Mouse (Mus musculus) heart, embryonic 15.5 days (tissue): ENCODE data around the gene Mecom. TPM values are rescaled to one million over a fixed set of nuclear protein-coding genes. Genes with fewer than 3 reads are reported as not detected.

ENCODE experiments used
- ATAC-seq: fragments of 200-750 bp; cut with Nextera tagmentation; replicated peaks from 2 replicates; pipeline ENCODE4 v1.8.0; 2017; ENCODE audit warnings: low read depth, moderate TSS enrichment; ENCODE audit not compliant: insufficient number of reproducible peaks, insufficient read depth, low FRiP score
- H3K27ac ChIP-seq: fragments of 300-500 bp; sonication (generic); 2 replicates; pipeline ENCODE4 v1.5.1; 2015; ENCODE audit warnings: mild to moderate bottlenecking, inconsistent platforms
- H3K27me3 ChIP-seq: fragments of 300-500 bp; sonication (generic); 2 replicates; pipeline ENCODE4 v1.6.1; 2015; ENCODE audit warnings: inconsistent platforms
- H3K36me3 ChIP-seq: fragments of 300-500 bp; sonication (generic); 2 replicates; pipeline ENCODE4 v1.6.1; 2015; ENCODE audit warnings: mild to moderate bottlenecking, inconsistent platforms
- H3K4me1 ChIP-seq: fragments of 300-500 bp; sonication (generic); replicated peaks from 2 replicates; pipeline ENCODE4 v1.6.1; 2015; ENCODE audit warnings: inconsistent platforms
- H3K4me2 ChIP-seq: fragments of 300-500 bp; sonication (generic); 2 replicates; pipeline ENCODE4 v1.6.1; 2015; ENCODE audit warnings: inconsistent platforms, mild to moderate bottlenecking, moderate library complexity
- H3K4me3 ChIP-seq: fragments of 300-500 bp; sonication (generic); 2 replicates; pipeline ENCODE4 v1.5.1; 2015; ENCODE audit warnings: mild to moderate bottlenecking, inconsistent platforms
- H3K9ac ChIP-seq: fragments of 300-500 bp; sonication (generic); 2 replicates; pipeline ENCODE4 v1.6.1; 2015; ENCODE audit warnings: mild to moderate bottlenecking, inconsistent platforms
- H3K9me3 ChIP-seq: fragments of 300-500 bp; sonication (generic); replicated peaks from 2 replicates; pipeline ENCODE4 v1.6.1; 2016; ENCODE audit warnings: inconsistent platforms
- WGBS: fragments of 180-500 bp; shearing (Covaris S2); methylation state at CpG from one replicate; pipeline ENCODE4 v1.1.7; 2015; ENCODE audit warnings: mixed read lengths; 5-methylcytosine and 5-hydroxymethylcytosine counted together
- polyA plus RNA-seq: library from polyadenylated mRNA; unstranded; fragments of >200 nt; fragmentation: Nextera tagmentation; extraction: Ambion mirVana; gene quantifications from 2 replicates; pipeline ENCODE4 v1.2.1, GENCODE M21; 2015

The Mecom gene
- polyA plus RNA-seq, 1 experiment from 2014 or later: 17.3 TPM

GRCm38 (mm10) chr3:30160961-30161670 is 386.7 kb downstream of the Mecom start:
- no peaks in the 10 kb centered on the region for H3K27me3 ChIP-seq
- H3K4me1 ChIP-seq: peaks cover 4% of the 10 kb centered on the region; the same call in 1 of the 2 replicates
- H3K9ac ChIP-seq: no peak overlapping the region
- peak overlapping the region; percentile 45 for H3K27ac ChIP-seq
- no peak for ATAC-seq
- 0 out of 2 replicates have a peak overlapping the region, but pooled peaks have one; percentile 13 for H3K4me2 ChIP-seq
- WGBS: 54% methylated on average over 5 of the region's 5 CpGs
- no peak overlapping the region for H3K4me3 ChIP-seq
- no peaks in the 10 kb centered on the region for H3K9me3 ChIP-seq
- H3K36me3 ChIP-seq: no peaks in the 10 kb centered on the region

- H3K4me1 ChIP-seq: peaks cover 4% of the 10 kb centered on the region; the same call in 1 of the 2 replicates
- H3K27ac ChIP-seq: no peak overlapping the region
- no peak overlapping the region for H3K9ac ChIP-seq
- H3K4me3 ChIP-seq: no peak overlapping the region
- no peak for ATAC-seq
- H3K9me3 ChIP-seq: no peaks in the 10 kb centered on the region
- H3K27me3 ChIP-seq: no peaks in the 10 kb centered on the region
- H3K4me2 ChIP-seq: no peak overlapping the region
- 71% methylated on average over 5 of the region's 5 CpGs for WGBS
- H3K36me3 ChIP-seq: no peaks in the 10 kb centered on the region
Measured at GRCm38 (mm10) chr3:30160346-30160745, 387.5 kb downstream of the Mecom start.

GRCm38 (mm10) chr3:30157128-30157670 is 390.6 kb downstream of the Mecom start:
- Histone ChIP-seq H3K9me3 (no peaks in the 10 kb centered on the region), H3K4me3 (no peak overlapping the region), H3K4me1 (peaks cover 4% of the 10 kb centered on the region; the same call in 1 of the 2 replicates), H3K27ac (no peak overlapping the region), H3K36me3 (no peaks in the 10 kb centered on the region), H3K27me3 (no peaks in the 10 kb centered on the region), H3K9ac (no peak overlapping the region), H3K4me2 (no peak overlapping the region)
- 82% methylated on average over 7 of the region's 7 CpGs for WGBS
- ATAC-seq: no peak

- Histone ChIP-seq H3K4me3 (no peak overlapping the region), H3K9me3 (no peaks in the 10 kb centered on the region), H3K4me2 (no peak overlapping the region), H3K36me3 (no peaks in the 10 kb centered on the region), H3K27me3 (no peaks in the 10 kb centered on the region), H3K4me1 (peaks cover 4% of the 10 kb centered on the region), H3K9ac (no peak overlapping the region), H3K27ac (no peak overlapping the region)
- ATAC-seq: no peak
- WGBS: 84% methylated on average over 7 of the region's 7 CpGs
Measured at GRCm38 (mm10) chr3:30154390-30154789, 393.4 kb downstream of the Mecom start.

- Histone ChIP-seq H3K36me3 (no peaks in the 10 kb centered on the region), H3K9me3 (no peaks in the 10 kb centered on the region), H3K9ac (no peak overlapping the region), H3K27me3 (no peaks in the 10 kb centered on the region), H3K4me3 (no peak overlapping the region), H3K27ac (no peak overlapping the region), H3K4me1 (peaks cover 4% of the 10 kb centered on the region), H3K4me2 (no peak overlapping the region)
- WGBS: 79% methylated on average over 3 of the region's 3 CpGs
- no peak for ATAC-seq
Measured at GRCm38 (mm10) chr3:30153923-30154331, 393.9 kb downstream of the Mecom start.

- ATAC-seq: no peak
- Histone ChIP-seq H3K9ac (no peak overlapping the region), H3K27ac (no peak overlapping the region), H3K4me3 (no peak overlapping the region), H3K36me3 (no peaks in the 10 kb centered on the region), H3K27me3 (no peaks in the 10 kb centered on the region), H3K4me2 (no peak overlapping the region), H3K9me3 (no peaks in the 10 kb centered on the region), H3K4me1 (peaks cover 4% of the 10 kb centered on the region)
- WGBS: 85% methylated on average over 4 of the region's 4 CpGs
Measured at GRCm38 (mm10) chr3:30150071-30150470, 397.7 kb downstream of the Mecom start.

- Histone ChIP-seq H3K4me2 (no peak overlapping the region), H3K9me3 (no peaks in the 10 kb centered on the region), H3K9ac (no peak overlapping the region), H3K4me1 (peaks cover 4% of the 10 kb centered on the region), H3K4me3 (no peak overlapping the region), H3K36me3 (no peaks in the 10 kb centered on the region), H3K27ac (no peak overlapping the region), H3K27me3 (no peaks in the 10 kb centered on the region)
- no peak for ATAC-seq
- 77% methylated on average over 8 of the region's 8 CpGs for WGBS
Measured at GRCm38 (mm10) chr3:30148378-30149079, 399.3 kb downstream of the Mecom start.

- H3K9me3 ChIP-seq: no peaks in the 10 kb centered on the region
- H3K27ac ChIP-seq: no peak overlapping the region
Measured at GRCm38 (mm10) chr3:30145051-30145450, 402.8 kb downstream of the Mecom start.

GRCm38 (mm10) chr3:30143961-30144411 is 403.8 kb downstream of the Mecom start:
- H3K36me3 ChIP-seq: no peaks in the 10 kb centered on the region
- H3K4me1 ChIP-seq: no peaks in the 10 kb centered on the region
- no peaks in the 10 kb centered on the region for H3K9me3 ChIP-seq
- no peak overlapping the region for H3K4me2 ChIP-seq
- 51% methylated on average over 11 of the region's 11 CpGs for WGBS
- no peak overlapping the region for H3K27ac ChIP-seq
- no peak for ATAC-seq
- no peaks in the 10 kb centered on the region for H3K27me3 ChIP-seq
- no peak overlapping the region for H3K4me3 ChIP-seq
- no peak overlapping the region for H3K9ac ChIP-seq

More at GRCm38 (mm10) chr3:30145051-30145450, 402.8 kb downstream of the Mecom start:
- Histone ChIP-seq H3K4me3 (no peak overlapping the region), H3K9ac (no peak overlapping the region), H3K27me3 (no peaks in the 10 kb centered on the region), H3K4me2 (no peak overlapping the region), H3K36me3 (no peaks in the 10 kb centered on the region), H3K4me1 (peaks cover 4% of the 10 kb centered on the region)
- no peak for ATAC-seq
- 55% methylated on average over 5 of the region's 5 CpGs for WGBS

- H3K9ac ChIP-seq: no peak overlapping the region
- WGBS: 76% methylated on average over 2 of the region's 2 CpGs
- no peaks in the 10 kb centered on the region for H3K27me3 ChIP-seq
- H3K4me1 ChIP-seq: no peaks in the 10 kb centered on the region
- H3K36me3 ChIP-seq: no peaks in the 10 kb centered on the region
- H3K4me3 ChIP-seq: no peak overlapping the region
- ATAC-seq: no peak
- H3K4me2 ChIP-seq: no peak overlapping the region
- no peak overlapping the region for H3K27ac ChIP-seq
- H3K9me3 ChIP-seq: no peaks in the 10 kb centered on the region
Measured at GRCm38 (mm10) chr3:30143440-30143839, 404.4 kb downstream of the Mecom start.

GRCm38 (mm10) chr3:30140349-30140748 is 407.5 kb downstream of the Mecom start:
- H3K4me1 ChIP-seq: no peaks in the 10 kb centered on the region
- no peaks in the 10 kb centered on the region for H3K27me3 ChIP-seq
- no peak overlapping the region for H3K4me2 ChIP-seq
- H3K36me3 ChIP-seq: no peaks in the 10 kb centered on the region
- WGBS: 71% methylated on average over 5 of the region's 5 CpGs
- no peaks in the 10 kb centered on the region for H3K9me3 ChIP-seq
- no peak for ATAC-seq
- H3K9ac ChIP-seq: no peak overlapping the region
- no peak overlapping the region for H3K4me3 ChIP-seq
- H3K27ac ChIP-seq: no peak overlapping the region
